Mouse (Mus musculus) MEL (cell line): Measurements from ENCODE around the gene Guca1a. TPM values are rescaled to one million over a fixed set of nuclear protein-coding genes. Genes with fewer than 3 reads are reported as not detected.
A peak's percentile ranks its signal among the peaks of the same experiment; 100 is the strongest.

ENCODE experiments used
- DNase-seq: peaks from one replicate; pipeline ENCODE4 v3.0.0; 2011; ENCODE audit warnings: low read depth, low spot score
- H3K27ac ChIP-seq: 2 replicates; pipeline ENCODE4 v1.5.1; 2012; ENCODE audit warnings: low read depth, mild to moderate bottlenecking, control low read depth, low read length, moderate library complexity; ENCODE audit not compliant: control insufficient read depth
- H3K27me3 ChIP-seq, 2 experiments: fragments of 150-350 bp in 1 of 2; sonication (generic) in 1 of 2; 2 replicates each; pipeline ENCODE4 v1.6.1; 2012; ENCODE audit warnings: low read length in 2 of 2, mild to moderate bottlenecking in 2 of 2, improper control_type of control experiment in 1 of 2, moderate library complexity in 1 of 2; ENCODE audit not compliant: insufficient read depth in 2 of 2, control insufficient read depth in 1 of 2
- H3K36me3 ChIP-seq, 2 experiments: 2 replicates each; pipeline ENCODE4 v1.6.1; 2012 to 2014; ENCODE audit warnings: low read length in 2 of 2, improper control_type of control experiment in 1 of 2, inconsistent platforms in 1 of 2, mild to moderate bottlenecking in 1 of 2; ENCODE audit not compliant: insufficient read depth in 2 of 2, control insufficient read depth in 1 of 2
- H3K4me1 ChIP-seq, 2 experiments: fragments of 150-350 bp in 1 of 2; sonication (generic) in 1 of 2; 2 replicates each; pipeline ENCODE4 v1.6.1; 2012; ENCODE audit warnings: low read length in 2 of 2, improper control_type of control experiment in 1 of 2, mild to moderate bottlenecking in 1 of 2; ENCODE audit not compliant: insufficient read depth in 2 of 2, control insufficient read depth in 1 of 2
- H3K4me3 ChIP-seq, 2 experiments: fragments of 150-350 bp in 1 of 2; sonication (generic) in 1 of 2; 2 replicates each; pipeline ENCODE4 v1.5.1; 2012; ENCODE audit warnings: low read depth in 2 of 2, low read length in 2 of 2, mild to moderate bottlenecking in 2 of 2, moderate library complexity in 2 of 2, control low read depth in 1 of 2, improper control_type of control experiment in 1 of 2; ENCODE audit not compliant: control insufficient read depth in 1 of 2, insufficient read depth in 1 of 2
- H3K79me2 ChIP-seq: 2 replicates; pipeline ENCODE4 v1.6.1; 2012; ENCODE audit warnings: mild to moderate bottlenecking, low read length, moderate library complexity; ENCODE audit not compliant: control insufficient read depth, poor library complexity, insufficient read depth
- H3K9ac ChIP-seq: 2 replicates; pipeline ENCODE4 v1.6.1; 2012; ENCODE audit warnings: low read depth, mild to moderate bottlenecking, control low read depth, low read length, moderate library complexity; ENCODE audit not compliant: control insufficient read depth, poor library complexity, severe bottlenecking
- H3K9me3 ChIP-seq: fragments of 150-350 bp; sonication (generic); replicated peaks from 2 replicates; pipeline ENCODE4 v1.6.1; 2012; ENCODE audit warnings: mild to moderate bottlenecking, low read length, improper control_type of control experiment, moderate library complexity; ENCODE audit not compliant: insufficient read depth
- CHD2 ChIP-seq: IDR thresholded peaks from 2 replicates; pipeline ENCODE4 v1.6.1; 2011; ENCODE audit warnings: low read length, improper control_type of control experiment
- CTCF ChIP-seq, 3 experiments: IDR thresholded peaks in 2 of 3; conservative IDR thresholded peaks in 1 of 3; 2 replicates each; pipeline ENCODE4 v1.5.1; 2011 to 2012; ENCODE audit warnings: low read length in 3 of 3, low read depth in 2 of 3, mild to moderate bottlenecking in 2 of 3, improper control_type of control experiment in 1 of 3, inconsistent platforms in 1 of 3, mixed read lengths in 1 of 3, moderate library complexity in 1 of 3; ENCODE audit not compliant: control insufficient read depth in 1 of 3, insufficient read depth in 1 of 3, poor library complexity in 1 of 3, severe bottlenecking in 1 of 3
- E2F4 ChIP-seq: IDR thresholded peaks from 2 replicates; pipeline ENCODE4 v1.6.1; 2011; ENCODE audit warnings: low read depth, low read length, improper control_type of control experiment, borderline replicate concordance
- EP300 ChIP-seq, 2 experiments: IDR thresholded peaks; 2 replicates each; pipeline ENCODE4 v1.6.1; 2011; ENCODE audit warnings: improper control_type of control experiment in 2 of 2, low read length in 2 of 2, low read depth in 1 of 2, mild to moderate bottlenecking in 1 of 2
- GATA1 ChIP-seq: IDR thresholded peaks from 2 replicates; pipeline ENCODE4 v1.6.1; 2011; ENCODE audit warnings: low read depth, low read length, improper control_type of control experiment
- MAFK ChIP-seq: IDR thresholded peaks from 2 replicates; pipeline ENCODE4 v1.6.1; 2011; ENCODE audit warnings: low read depth, mild to moderate bottlenecking, low read length, improper control_type of control experiment, borderline replicate concordance
- MAZ ChIP-seq: IDR thresholded peaks from 2 replicates; pipeline ENCODE4 v1.6.1; 2012; ENCODE audit warnings: low read depth, mild to moderate bottlenecking, inconsistent platforms, low read length, improper control_type of control experiment
- MYC ChIP-seq: IDR thresholded peaks from 2 replicates; pipeline ENCODE4 v1.6.1; 2011; ENCODE audit warnings: low read depth, mild to moderate bottlenecking, low read length, improper control_type of control experiment, moderate library complexity
- POLR2AphosphoS5 ChIP-seq: IDR thresholded peaks from 2 replicates; pipeline ENCODE4 v1.6.1; 2012; ENCODE audit warnings: low read depth, borderline replicate concordance, mild to moderate bottlenecking, inconsistent platforms, low read length, moderate library complexity, mixed read lengths
- RAD21 ChIP-seq: IDR thresholded peaks from 2 replicates; pipeline ENCODE4 v1.6.1; 2011; ENCODE audit warnings: mild to moderate bottlenecking, low read depth, low read length, improper control_type of control experiment
- SMC3 ChIP-seq: IDR thresholded peaks from 2 replicates; pipeline ENCODE4 v1.6.1; 2011; ENCODE audit warnings: low read depth, low read length, improper control_type of control experiment
- TAL1 ChIP-seq: IDR thresholded peaks from 2 replicates; pipeline ENCODE4 v1.6.1; 2012; ENCODE audit warnings: mild to moderate bottlenecking, inconsistent platforms, low read length, moderate library complexity, mixed read lengths
- USF1 ChIP-seq: IDR thresholded peaks from 2 replicates; pipeline ENCODE4 v1.6.1; 2014; ENCODE audit warnings: low read depth, mild to moderate bottlenecking, inconsistent platforms, low read length, improper control_type of control experiment, moderate library complexity
- USF2 ChIP-seq, 2 experiments: IDR thresholded peaks; 2 replicates each; pipeline ENCODE4 v1.6.1; 2011 to 2012; ENCODE audit warnings: improper control_type of control experiment in 2 of 2, low read length in 2 of 2, borderline replicate concordance in 1 of 2, inconsistent platforms in 1 of 2, low read depth in 1 of 2, mild to moderate bottlenecking in 1 of 2; ENCODE audit not compliant: insufficient read depth in 1 of 2
- ZC3H11A ChIP-seq: IDR thresholded peaks from 2 replicates; pipeline ENCODE4 v1.6.1; 2012; ENCODE audit warnings: low read depth, mild to moderate bottlenecking, inconsistent platforms, low read length, improper control_type of control experiment
- polyA plus RNA-seq, 2 experiments: library from polyadenylated mRNA; stranded (reverse) in 1 of 2; unstranded in 1 of 2; fragments of >175 nt in 1 of 2; fragments of >200 nt in 1 of 2; gene quantifications; 2 replicates each; pipeline versions ENCODE4 v1.2.1 to v1.2.4; 2012; ENCODE audit warnings: low replicate concordance in 2 of 2, low read depth in 1 of 2; ENCODE audit not compliant: insufficient read length in 2 of 2, insufficient read depth in 1 of 2, missing spikeins in 1 of 2
- total RNA-seq: library from RNA; depleted of rRNA; stranded (reverse); fragments of 300-350 nt; gene quantifications from 2 replicates; pipeline ENCODE4 v1.2.3, GENCODE M21; 2012

Guca1a gene
- total and polyA plus RNA-seq, 3 experiments, result 1.5 to 3.2 TPM; not detected in 1

GRCm38 (mm10) chr17:47436156-47436906 is 35.9 kb upstream of the Guca1a start, which contains the start of gene AI661453:
AI661453 (plus strand) TSS chr17:47436615.
- Histone ChIP-seq H3K27ac (no peak within 1 kb of the TSS), H3K9ac (no peak within 1 kb of the TSS), H3K4me3 (no peak within 1 kb of the TSS), H3K27me3 (no peaks in the 10 kb centered on the region; a peak in 1 of 4 replicates), H3K36me3 (no peaks in the 10 kb centered on the region), H3K9me3 (no peaks in the 10 kb centered on the region), H3K4me1 (no peaks in the 10 kb centered on the region), H3K79me2 (no peaks in the 10 kb centered on the region)
- DNase-seq, result no peak
- TF ChIP-seq GATA1 (no peak), SMC3 (no peak), MAZ (no peak), CHD2 (no peak), EP300 (IDR thresholded peaks at IDR 0.05; ENCODE audit: low read depth in 1 of 2, low read length in 2 of 2) (no peak), USF1 (no peak), E2F4 (no peak), MYC (no peak)

GRCm38 (mm10) chr17:47430815-47431214 is 30.4 kb upstream of the Guca1a start:
- peak; percentile 55 for DNase-seq
- no peaks in the 10 kb centered on the region for H3K9me3 ChIP-seq
- H3K79me2 ChIP-seq, result no peaks in the 10 kb centered on the region
- H3K27ac ChIP-seq, result no peak overlapping the region
- H3K9ac ChIP-seq, result no peak overlapping the region
- peaks cover 0 to 2% of the 10 kb centered on the region in 2 experiments; a peak in 1 of 4 replicates for H3K27me3 ChIP-seq
- no peaks in the 10 kb centered on the region for H3K36me3 ChIP-seq
- H3K4me1 ChIP-seq, result no peaks in the 10 kb centered on the region
- TF ChIP-seq RAD21 (peak; percentile 52), MAZ (no peak), CTCF (IDR thresholded peaks at IDR 0.05 in 2 of 3, conservative IDR thresholded peaks at IDR 0.05 in 1 of 3; ENCODE audit: control insufficient read depth in 1 of 3, insufficient read depth in 1 of 3, low read depth in 2 of 3, low read length in 3 of 3, poor library complexity in 1 of 3, severe bottlenecking in 1 of 3) (peak; percentile 20 to 72 (median 32); a peak in 4 of 6 replicates), SMC3 (peak; percentile 78), POLR2AphosphoS5 (no peak), EP300 (IDR thresholded peaks at IDR 0.05; ENCODE audit: low read depth in 1 of 2, low read length in 2 of 2) (no peak), ZC3H11A (peak; percentile 34; the same call in 1 of the 2 replicates)
- H3K4me3 ChIP-seq, result no peak overlapping the region

GRCm38 (mm10) chr17:47428831-47429304 is 28.5 kb upstream of the Guca1a start:
- no peak overlapping the region for H3K9ac ChIP-seq
- no peaks in the 10 kb centered on the region for H3K36me3 ChIP-seq
- no peaks in the 10 kb centered on the region; a peak in 1 of 4 replicates for H3K4me1 ChIP-seq
- TF ChIP-seq CTCF (IDR thresholded peaks at IDR 0.05 in 2 of 3, conservative IDR thresholded peaks at IDR 0.05 in 1 of 3; ENCODE audit: control insufficient read depth in 1 of 3, insufficient read depth in 1 of 3, low read depth in 2 of 3, low read length in 3 of 3, poor library complexity in 1 of 3, severe bottlenecking in 1 of 3) (peak in 2 of 3 experiments; percentile 33 to 37; a peak in 4 of 6 replicates), USF2 (IDR thresholded peaks at IDR 0.05; ENCODE audit: borderline replicate concordance in 1 of 2, insufficient read depth in 1 of 2, low read depth in 1 of 2, low read length in 2 of 2) (no peak), TAL1 (no peak), MAFK (peak; percentile 77), RAD21 (peak; percentile 11), SMC3 (peak; percentile 27; the same call in 1 of the 2 replicates)
- peak; percentile 10 for DNase-seq
- no peak overlapping the region for H3K4me3 ChIP-seq
- H3K27me3 ChIP-seq, result peaks cover 0 to 2% of the 10 kb centered on the region in 2 experiments; a peak in 1 of 4 replicates
- no peak overlapping the region for H3K27ac ChIP-seq
- H3K79me2 ChIP-seq, result no peaks in the 10 kb centered on the region
- no peaks in the 10 kb centered on the region for H3K9me3 ChIP-seq
